Mouse (Mus musculus): ENCODE measurements at regions not wholly inside any gene's neighbourhood (a gene's known extent, or its start where the extent isn't known, plus 50 kb on each side); places are given as distances from the start of the nearest gene placed in this dataset.

- TF ChIP-seq EP300 (IDR thresholded peaks at IDR 0.05; ENCODE audit: low read depth) (no peak), CTCF (IDR thresholded peaks at IDR 0.05; ENCODE audit: low read depth) (no peak)
Observed at GRCm38 (mm10) chr17:83930401-83930800, 82.6 kb upstream of the Haao start.

Data from liver, embryonic 14.5 days (tissue).